Mouse (Mus musculus) forebrain, postnatal 0 days (tissue): Measurements from ENCODE around the gene Gls. TPM values are rescaled to one million over a fixed set of nuclear protein-coding genes. Genes with fewer than 3 reads are reported as not detected.

Experiments
- ATAC-seq: fragments of 200-750 bp; cut with Nextera tagmentation; 2 replicates; pipeline ENCODE4 v1.8.0; 2017; ENCODE audit warnings: mild to moderate bottlenecking, moderate library complexity
- DNase-seq: peaks from one replicate; pipeline ENCODE4 v3.0.0-alpha.2; 2015
- H3K27ac ChIP-seq: fragments of 300-500 bp; sonication (generic); 2 replicates; pipeline ENCODE4 v1.5.1; 2014; ENCODE audit warnings: low read depth, mild to moderate bottlenecking, antibody characterized with exemption, low read length, moderate library complexity, mixed read lengths
- H3K27me3 ChIP-seq: fragments of 300-500 bp; sonication (generic); 2 replicates; pipeline ENCODE4 v1.6.1; 2014; ENCODE audit warnings: mild to moderate bottlenecking, low read length, mixed read lengths; ENCODE audit not compliant: insufficient read depth
- H3K36me3 ChIP-seq: fragments of 300-500 bp; sonication (generic); 2 replicates; pipeline ENCODE4 v1.6.1; 2014; ENCODE audit warnings: mild to moderate bottlenecking, moderate library complexity; ENCODE audit not compliant: insufficient read depth
- H3K4me1 ChIP-seq: fragments of 300-500 bp; sonication (generic); 2 replicates; pipeline ENCODE4 v1.6.1; 2014; ENCODE audit warnings: antibody characterized with exemption; ENCODE audit not compliant: insufficient read depth
- H3K4me2 ChIP-seq: fragments of 300-500 bp; sonication (generic); 2 replicates; pipeline ENCODE4 v1.6.1; 2014; ENCODE audit warnings: low read depth, mild to moderate bottlenecking, moderate library complexity
- H3K4me3 ChIP-seq: fragments of 300-500 bp; sonication (generic); 2 replicates; pipeline ENCODE4 v1.5.1; 2014; ENCODE audit warnings: low read depth, low read length, mixed read lengths
- H3K9ac ChIP-seq: fragments of 300-500 bp; sonication (generic); 2 replicates; pipeline ENCODE4 v1.6.1; 2014; ENCODE audit warnings: mild to moderate bottlenecking
- H3K9me3 ChIP-seq: fragments of 300-500 bp; sonication (generic); 2 replicates; pipeline ENCODE4 v1.6.1; 2016; ENCODE audit warnings: low read length
- CTCF ChIP-seq: sonication (generic); IDR thresholded peaks from 2 replicates; pipeline ENCODE4 v1.5.1; 2016; ENCODE audit warnings: antibody characterized with exemption, control low read depth, low read depth
- WGBS: fragments of 180-500 bp; shearing (Covaris S2); extraction: QIAGEN DNeasy Blood & Tissue Kit; methylation state at CpG from one replicate; pipeline ENCODE4 v1.1.7; 2014; 5-methylcytosine and 5-hydroxymethylcytosine counted together
- polyA plus RNA-seq: library from polyadenylated mRNA; unstranded; fragments of >200 nt; fragmentation: Nextera tagmentation; extraction: Ambion mirVana; gene quantifications from 2 replicates; pipeline ENCODE4 v1.2.1, GENCODE M21; 2015
- total RNA-seq: library from RNA; depleted of rRNA; stranded (reverse); fragments of >200 nt; gene quantifications from 2 replicates; pipeline ENCODE4 v1.2.3, GENCODE M21; 2014

The Gls gene
- total and polyA plus RNA-seq, 2 experiments from 2014 or later: 27.9 to 254 TPM

- no peaks in the 10 kb centered on the region for H3K36me3 ChIP-seq
- no peak for DNase-seq
- H3K4me3 ChIP-seq: no peak overlapping the region
- no peak for TF ChIP-seq CTCF
- 69% methylated on average over 9 of the region's 9 CpGs for WGBS
- H3K9ac ChIP-seq: no peak overlapping the region
- H3K9me3 ChIP-seq: no peaks in the 10 kb centered on the region
- no peaks in the 10 kb centered on the region for H3K27me3 ChIP-seq
- no peak overlapping the region for H3K27ac ChIP-seq
- no peak overlapping the region for H3K4me2 ChIP-seq
- no peak; the same call in 1 of the 2 replicates for ATAC-seq
- H3K4me1 ChIP-seq: no peaks in the 10 kb centered on the region
Observed at GRCm38 (mm10) chr1:52258006-52258749, 25.1 kb upstream of the Gls start.

DNA sequence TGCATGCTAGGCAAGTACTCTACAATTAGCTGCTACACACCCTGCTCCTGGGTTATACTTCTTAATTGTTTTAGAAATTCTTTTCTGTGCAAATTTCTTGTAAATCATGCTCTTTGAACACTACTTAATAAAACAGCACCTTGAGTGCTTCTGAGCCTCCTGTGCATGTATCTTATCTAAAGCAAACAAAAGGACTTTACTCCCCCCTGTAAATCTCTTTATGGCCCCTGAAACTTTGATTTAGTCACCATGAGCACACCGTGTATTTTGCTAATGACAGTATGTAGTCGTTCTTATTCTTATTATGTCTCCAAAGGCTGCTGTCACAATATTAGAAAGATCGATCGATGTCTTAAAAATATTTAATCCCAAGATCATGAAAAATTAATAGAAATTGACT is 23.9 kb upstream of the Gls start:
- no peak for TF ChIP-seq CTCF
- no peaks in the 10 kb centered on the region for H3K36me3 ChIP-seq
- H3K9me3 ChIP-seq: no peaks in the 10 kb centered on the region
- no peaks in the 10 kb centered on the region for H3K27me3 ChIP-seq
- H3K4me2 ChIP-seq: no peak overlapping the region
- H3K4me1 ChIP-seq: no peaks in the 10 kb centered on the region
- H3K9ac ChIP-seq: no peak overlapping the region
- H3K4me3 ChIP-seq: no peak overlapping the region
- 76% methylated on average over 4 of the region's 4 CpGs for WGBS
- H3K27ac ChIP-seq: no peak overlapping the region
- ATAC-seq (no peak), DNase-seq (no peak)

GRCm38 (mm10) chr1:52256194-52256593 is 23.2 kb upstream of the Gls start:
- Histone ChIP-seq H3K4me1 (no peaks in the 10 kb centered on the region), H3K36me3 (no peaks in the 10 kb centered on the region), H3K27me3 (no peaks in the 10 kb centered on the region), H3K9ac (no peak overlapping the region), H3K9me3 (no peaks in the 10 kb centered on the region), H3K27ac (no peak overlapping the region), H3K4me2 (no peak overlapping the region), H3K4me3 (no peak overlapping the region)
- TF ChIP-seq CTCF: no peak
- 76% methylated on average over 4 of the region's 4 CpGs for WGBS
- ATAC-seq: no peak
- no peak for DNase-seq

- H3K36me3 ChIP-seq: no peaks in the 10 kb centered on the region
- no peak overlapping the region for H3K27ac ChIP-seq
- no peaks in the 10 kb centered on the region for H3K27me3 ChIP-seq
- no peak overlapping the region for H3K4me3 ChIP-seq
- ATAC-seq (no peak), DNase-seq (no peak)
- TF ChIP-seq CTCF: no peak
- no peak overlapping the region for H3K4me2 ChIP-seq
- no peaks in the 10 kb centered on the region for H3K9me3 ChIP-seq
- 79% methylated on average over 2 of the region's 2 CpGs for WGBS
- H3K9ac ChIP-seq: no peak overlapping the region
- H3K4me1 ChIP-seq: no peaks in the 10 kb centered on the region
Observed at GRCm38 (mm10) chr1:52254411-52254810, 21.4 kb upstream of the Gls start.

DNA sequence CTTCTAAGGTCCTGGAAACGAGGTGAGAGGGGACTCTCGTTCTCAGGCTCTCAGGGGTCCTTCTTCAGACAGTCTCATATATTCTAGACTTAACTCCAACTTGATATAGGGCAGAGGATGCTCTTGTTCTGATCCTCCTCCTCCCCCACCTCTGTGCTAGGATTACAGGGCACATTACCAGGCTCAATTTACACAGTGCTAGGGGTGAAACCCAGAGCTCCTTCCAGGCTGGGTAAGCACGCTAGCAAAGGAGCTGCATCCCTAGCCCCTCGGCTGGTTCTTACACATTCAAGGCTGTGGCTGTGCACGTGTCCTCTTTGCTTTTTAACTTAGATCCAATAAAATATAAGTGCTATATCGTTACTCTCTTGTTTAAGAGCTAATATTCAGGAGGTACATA is 20.4 kb upstream of the Gls start:
- 79% methylated on average over 6 of the region's 6 CpGs for WGBS
- ATAC-seq: no peak

DNA sequence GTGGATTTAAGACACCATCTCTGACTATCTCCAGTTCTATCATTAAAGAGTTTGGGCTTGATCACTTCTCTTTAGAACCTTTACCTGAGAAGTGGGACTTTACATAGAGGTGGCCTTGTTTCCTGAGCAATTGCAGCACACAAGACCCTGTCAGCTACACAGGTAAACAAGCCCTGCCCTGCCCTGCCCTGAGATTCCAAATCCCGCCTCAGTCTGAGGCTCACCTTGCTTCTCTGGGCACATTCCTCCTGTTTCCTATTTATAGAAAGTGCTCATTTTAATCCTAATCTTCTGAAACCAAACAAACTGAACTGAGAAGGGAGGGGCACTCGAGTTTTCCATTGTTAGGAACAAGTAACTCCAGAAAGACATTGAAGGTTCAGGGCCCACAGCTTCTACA is 19.4 kb upstream of the Gls start:
- WGBS: 70% methylated on average over 2 of the region's 2 CpGs
- H3K9me3 ChIP-seq: no peaks in the 10 kb centered on the region
- H3K4me2 ChIP-seq: no peak overlapping the region
- no peak overlapping the region for H3K9ac ChIP-seq
- TF ChIP-seq CTCF: no peak
- no peaks in the 10 kb centered on the region for H3K4me1 ChIP-seq
- no peak overlapping the region for H3K27ac ChIP-seq
- ATAC-seq (no peak), DNase-seq (no peak)
- no peaks in the 10 kb centered on the region for H3K27me3 ChIP-seq
- no peaks in the 10 kb centered on the region for H3K36me3 ChIP-seq
- H3K4me3 ChIP-seq: no peak overlapping the region

More for the DNA sequence above, 20.4 kb upstream of the Gls start:
- Histone ChIP-seq H3K4me2 (no peak overlapping the region), H3K9ac (no peak overlapping the region), H3K9me3 (no peaks in the 10 kb centered on the region), H3K27ac (no peak overlapping the region), H3K36me3 (no peaks in the 10 kb centered on the region), H3K27me3 (no peaks in the 10 kb centered on the region), H3K4me1 (no peaks in the 10 kb centered on the region), H3K4me3 (no peak overlapping the region)
- DNase-seq: no peak
- TF ChIP-seq CTCF: no peak

GRCm38 (mm10) chr1:52251038-52251735 is 18.2 kb upstream of the Gls start:
- H3K4me2 ChIP-seq: no peak overlapping the region
- TF ChIP-seq CTCF: no peak
- no peak overlapping the region for H3K4me3 ChIP-seq
- DNase-seq: no peak
- no peak overlapping the region for H3K9ac ChIP-seq
- whole genome bisulfite sequencing: 69% methylated on average over 7 of the region's 7 CpGs
- H3K36me3 ChIP-seq: no peaks in the 10 kb centered on the region
- H3K9me3 ChIP-seq: no peaks in the 10 kb centered on the region
- H3K27ac ChIP-seq: no peak overlapping the region
- no peaks in the 10 kb centered on the region for H3K27me3 ChIP-seq
- ATAC-seq: peak; percentile 83
- no peaks in the 10 kb centered on the region for H3K4me1 ChIP-seq
